Mouse (Mus musculus): ENCODE data around the gene Gtf3a. TPM values are rescaled to one million over a fixed set of nuclear protein-coding genes. Genes with fewer than 3 reads are reported as not detected.
"Not testable (repeated sequence)": the region's sequence is repeated elsewhere in the genome, so short reads cannot be mapped to it uniquely, and the experiment has no call there.

The Gtf3a gene
- total RNA-seq (2021) = 10 to 100 TPM; 31.7 to 33.3 TPM
- long read RNA-seq, experiment 1, transcript Gtf3a-204 (9 exons, 1,298 nt) = major isoform, 31 of 44 reads
- long read RNA-seq, experiment 1, partial matches to known transcripts = 1 of 44 reads
- long read RNA-seq, experiment 1, other reads (novel, unspliced or antisense) = 8 of 44 reads
- long read RNA-seq, experiment 2, transcript Gtf3a-204 (9 exons, 1,298 nt) = major isoform, 30 of 36 reads
- long read RNA-seq, experiment 2, partial matches to known transcripts = 1 of 36 reads
- long read RNA-seq, experiment 2, other reads (novel, unspliced or antisense) = 4 of 36 reads

GRCm38 (mm10) chr5:146948508-146949088 is at the start of gene Gtf3a:
TSS of gene Gtf3a (plus strand) at chr5:146948657.
- DNase-seq = peak; percentile 84

GRCm38 (mm10) chr5:146900331-146900730 is 48.1 kb upstream of the Gtf3a start:
- no peak for DNase-seq

- DNase-seq = no peak
Observed at GRCm38 (mm10) chr5:146901501-146901900, 47.0 kb upstream of the Gtf3a start.

- DNase-seq = peak; percentile 79
Observed at GRCm38 (mm10) chr5:146904404-146904803, 44.1 kb upstream of the Gtf3a start.

- DNase-seq = peak; percentile 84
Observed at GRCm38 (mm10) chr5:146905486-146906172, 42.8 kb upstream of the Gtf3a start.

GRCm38 (mm10) chr5:146907533-146907932 is 40.9 kb upstream of the Gtf3a start:
- DNase-seq = no peak

GRCm38 (mm10) chr5:146908629-146909028 is 39.8 kb upstream of the Gtf3a start:
- DNase-seq = no peak

- no peak for DNase-seq
Observed at GRCm38 (mm10) chr5:146912206-146912605, 36.3 kb upstream of the Gtf3a start.

GRCm38 (mm10) chr5:146913355-146913754 is 35.1 kb upstream of the Gtf3a start:
- DNase-seq = no peak

- peak; percentile 71 for DNase-seq
Observed at GRCm38 (mm10) chr5:146914088-146914766, 34.2 kb upstream of the Gtf3a start.

GRCm38 (mm10) chr5:146916273-146916672 is 32.2 kb upstream of the Gtf3a start:
- DNase-seq = no peak

GRCm38 (mm10) chr5:146916806-146917205 is 31.7 kb upstream of the Gtf3a start:
- no peak for DNase-seq

GRCm38 (mm10) chr5:146917357-146917756 is 31.1 kb upstream of the Gtf3a start:
- not testable (repeated sequence) for DNase-seq

GRCm38 (mm10) chr5:146919874-146920273 is 28.6 kb upstream of the Gtf3a start:
- DNase-seq = no peak

GRCm38 (mm10) chr5:146920314-146921161 is 27.9 kb upstream of the Gtf3a start:
- no peak for DNase-seq

GRCm38 (mm10) chr5:146921224-146921623 is 27.2 kb upstream of the Gtf3a start:
- DNase-seq = no peak

GRCm38 (mm10) chr5:146923547-146923946 is 24.9 kb upstream of the Gtf3a start:
- no peak for DNase-seq

- no peak for DNase-seq
Observed at GRCm38 (mm10) chr5:146926673-146927072, 21.8 kb upstream of the Gtf3a start.

GRCm38 (mm10) chr5:146931422-146931821 is 17.0 kb upstream of the Gtf3a start:
- no peak for DNase-seq

GRCm38 (mm10) chr5:146931904-146932553 is 16.4 kb upstream of the Gtf3a start:
- no peak for DNase-seq

GRCm38 (mm10) chr5:146933466-146933865 is 15.0 kb upstream of the Gtf3a start:
- DNase-seq = no peak
